Mouse (Mus musculus) c-Kit-negative CD71-positive TER-119-positive erythroid progenitor cells, embryonic 14.5 days (primary cell): ENCODE results near the gene Arhgap8.
"Not testable (repeated sequence)": the region's sequence is repeated elsewhere in the genome, so short reads cannot be mapped to it uniquely, and the experiment has no call there.

ENCODE experiments used
- DNase-seq: peaks from one replicate; pipeline ENCODE4 v3.0.0-alpha.2; 2013; ENCODE audit warnings: low read depth, low spot score

Arhgap8 gene

GRCm38 (mm10) chr15:84697611-84698011 lies 22.2 kb upstream of the Arhgap8 start:
- no peak for DNase-seq

GRCm38 (mm10) chr15:84698189-84698588 lies 21.7 kb upstream of the Arhgap8 start:
- DNase-seq: no peak

- DNase-seq: peak; percentile 29
Measured at GRCm38 (mm10) chr15:84700147-84700794, 19.6 kb upstream of the Arhgap8 start.

GRCm38 (mm10) chr15:84701947-84702346 lies 17.9 kb upstream of the Arhgap8 start:
- no peak for DNase-seq

GRCm38 (mm10) chr15:84702391-84703345 lies 17.2 kb upstream of the Arhgap8 start:
- no peak for DNase-seq

- DNase-seq: no peak
Measured at GRCm38 (mm10) chr15:84703992-84704391, 15.9 kb upstream of the Arhgap8 start.

- no peak for DNase-seq
Measured at GRCm38 (mm10) chr15:84705351-84705901, 14.4 kb upstream of the Arhgap8 start.

GRCm38 (mm10) chr15:84706983-84707619 lies 12.8 kb upstream of the Arhgap8 start:
- DNase-seq: no peak

- no peak for DNase-seq
Measured at GRCm38 (mm10) chr15:84712566-84713405, 7.1 kb upstream of the Arhgap8 start.

GRCm38 (mm10) chr15:84714730-84715129 lies 5.1 kb upstream of the Arhgap8 start:
- no peak for DNase-seq

GRCm38 (mm10) chr15:84715132-84715531 lies 4.7 kb upstream of the Arhgap8 start:
- DNase-seq: no peak

- not testable (repeated sequence) for DNase-seq
Measured at GRCm38 (mm10) chr15:84717570-84718270, 2.1 kb upstream of the Arhgap8 start.

- DNase-seq: no peak
Measured at GRCm38 (mm10) chr15:84718785-84719184, 1.1 kb upstream of the Arhgap8 start.

GRCm38 (mm10) chr15:84720291-84721204 lies 696 bp downstream of the Arhgap8 start:
- no peak for DNase-seq

GRCm38 (mm10) chr15:84723656-84724055 lies 3.8 kb downstream of the Arhgap8 start:
- DNase-seq: not testable (repeated sequence)

GRCm38 (mm10) chr15:84724199-84724598 lies 4.3 kb downstream of the Arhgap8 start:
- DNase-seq: no peak

GRCm38 (mm10) chr15:84729685-84730084 lies 9.8 kb downstream of the Arhgap8 start:
- no peak for DNase-seq

GRCm38 (mm10) chr15:84730893-84731292 lies 11.0 kb downstream of the Arhgap8 start:
- no peak for DNase-seq

- no peak for DNase-seq
Measured at GRCm38 (mm10) chr15:84731676-84732424, 12.0 kb downstream of the Arhgap8 start.
